Mouse (Mus musculus): ENCODE data around the gene Wdr37. TPM values are rescaled to one million over a fixed set of nuclear protein-coding genes. Genes with fewer than 3 reads are reported as not detected.

Gene Wdr37
- total and polyA plus RNA-seq, 2 experiments from 2014 or later: 38.3 to 60.7 TPM

DNA sequence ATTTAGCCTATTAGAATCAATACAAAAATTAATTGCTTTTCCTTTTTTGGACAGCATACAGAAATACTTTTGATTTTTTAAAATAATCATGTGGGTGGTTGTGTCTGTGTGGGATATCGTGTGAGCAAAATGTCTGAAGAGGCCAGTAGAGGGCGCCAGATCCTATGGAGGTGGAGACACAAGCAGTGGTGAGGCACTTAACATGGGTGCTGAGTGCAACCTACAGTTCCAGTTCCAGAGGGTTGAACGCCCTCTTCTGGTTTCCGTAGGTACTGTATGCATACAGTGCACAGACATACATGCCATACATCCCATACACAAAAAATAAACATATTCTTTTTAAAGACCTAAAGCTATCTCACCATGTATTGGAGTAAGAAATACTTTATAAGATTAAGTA, 91.3 kb downstream of the Wdr37 start:
- WGBS: 60% methylated on average over 4 of the region's 4 CpGs
- Histone ChIP-seq H3K27me3 (ENCODE audit: insufficient read depth, low read length) (no peaks in the 10 kb centered on the region), H3K9ac (replicated peaks; ENCODE audit: low read length) (no peak overlapping the region), H3K9me3 (ENCODE audit: low read length) (no peaks in the 10 kb centered on the region), H3K4me3 (ENCODE audit: low read length) (no peak overlapping the region), H3K4me2 (ENCODE audit: low read depth, low read length) (no peak overlapping the region), H3K36me3 (ENCODE audit: insufficient read depth, low read length) (no peaks in the 10 kb centered on the region), H3K4me1 (ENCODE audit: insufficient read depth, low read length) (no peaks in the 10 kb centered on the region), H3K27ac (no peak overlapping the region)
- peak; percentile 73 for TF ChIP-seq CTCF (IDR thresholded peaks at IDR 0.05; ENCODE audit: low read depth)
- DNase-seq (ENCODE audit: low spot score) (peak; percentile 72), ATAC-seq (peak; percentile 21; the same call in 1 of the 2 replicates)

DNA sequence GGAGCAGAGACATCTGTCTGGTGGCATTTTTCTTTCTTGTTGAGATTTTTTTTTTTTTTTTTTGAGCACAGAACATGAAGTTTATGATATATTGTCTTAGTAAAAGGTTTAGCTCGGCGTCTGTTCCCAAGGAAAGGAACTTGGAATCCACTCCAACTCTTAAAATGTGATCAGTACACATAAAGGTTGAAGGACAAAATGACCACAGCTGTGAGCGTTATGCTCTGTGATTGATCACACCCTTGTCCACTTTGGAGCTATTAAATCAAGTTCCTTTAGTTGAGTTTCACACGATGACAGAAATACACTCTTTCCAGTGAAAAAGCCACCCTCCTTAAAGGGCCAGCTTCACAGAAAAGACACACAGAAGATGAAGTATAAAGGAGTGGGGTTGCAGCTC, 101.1 kb downstream of the Wdr37 start:
- Histone ChIP-seq H3K4me3 (ENCODE audit: low read length) (no peak overlapping the region), H3K4me2 (ENCODE audit: low read depth, low read length) (no peak overlapping the region), H3K27ac (no peak overlapping the region), H3K9ac (replicated peaks; ENCODE audit: low read length) (no peak overlapping the region), H3K4me1 (ENCODE audit: insufficient read depth, low read length) (no peaks in the 10 kb centered on the region), H3K27me3 (ENCODE audit: insufficient read depth, low read length) (no peaks in the 10 kb centered on the region), H3K9me3 (ENCODE audit: low read length) (no peaks in the 10 kb centered on the region), H3K36me3 (ENCODE audit: insufficient read depth, low read length) (no peaks in the 10 kb centered on the region)
- no peak for ATAC-seq
- WGBS: 77% methylated on average over 4 of the region's 4 CpGs
- no peak for TF ChIP-seq CTCF (IDR thresholded peaks at IDR 0.05; ENCODE audit: low read depth)
- DNase-seq (ENCODE audit: low spot score): no peak

DNA sequence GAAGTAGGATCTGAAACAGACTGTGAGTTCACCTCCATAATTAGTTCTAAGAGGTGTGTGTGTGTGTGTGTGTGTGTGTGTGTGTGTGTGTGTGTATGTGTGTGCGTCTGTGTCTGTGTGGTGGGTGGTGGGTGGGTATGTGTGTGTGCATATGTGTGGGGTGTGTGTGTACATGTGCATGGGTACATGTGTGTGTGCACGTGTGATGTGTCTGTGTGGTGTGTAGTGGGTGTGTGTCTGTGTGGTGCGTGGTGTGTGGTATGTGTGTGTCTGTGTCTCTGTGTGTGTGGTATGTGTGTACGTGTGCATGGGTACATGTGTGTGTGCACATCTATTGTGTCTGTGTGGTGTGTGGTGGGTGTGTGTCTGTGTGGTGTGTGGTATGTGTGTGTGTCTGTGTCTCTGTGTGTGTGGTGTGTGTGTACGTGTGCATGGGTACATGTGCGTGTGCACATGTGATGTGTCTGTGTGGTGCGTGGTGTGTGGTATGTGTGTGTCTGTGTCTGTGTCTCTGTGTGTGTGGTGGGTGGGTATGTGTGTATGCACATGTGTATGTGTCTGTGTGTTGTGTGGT, 102.0 kb downstream of the Wdr37 start:
- TF ChIP-seq CTCF (IDR thresholded peaks at IDR 0.05; ENCODE audit: low read depth): no peak
- WGBS: 99% methylated on average over 7 of the region's 7 CpGs
- DNase-seq (ENCODE audit: low spot score) (no peak), ATAC-seq (0 out of 2 replicates have a peak, but pooled peaks have one; percentile 40)
- Histone ChIP-seq H3K9ac (replicated peaks; ENCODE audit: low read length) (no peak overlapping the region), H3K9me3 (ENCODE audit: low read length) (no peaks in the 10 kb centered on the region), H3K4me2 (ENCODE audit: low read depth, low read length) (no peak overlapping the region), H3K27ac (no peak overlapping the region), H3K4me3 (ENCODE audit: low read length) (no peak overlapping the region), H3K4me1 (ENCODE audit: insufficient read depth, low read length) (no peaks in the 10 kb centered on the region), H3K36me3 (ENCODE audit: insufficient read depth, low read length) (no peaks in the 10 kb centered on the region), H3K27me3 (ENCODE audit: insufficient read depth, low read length) (no peaks in the 10 kb centered on the region)

DNA sequence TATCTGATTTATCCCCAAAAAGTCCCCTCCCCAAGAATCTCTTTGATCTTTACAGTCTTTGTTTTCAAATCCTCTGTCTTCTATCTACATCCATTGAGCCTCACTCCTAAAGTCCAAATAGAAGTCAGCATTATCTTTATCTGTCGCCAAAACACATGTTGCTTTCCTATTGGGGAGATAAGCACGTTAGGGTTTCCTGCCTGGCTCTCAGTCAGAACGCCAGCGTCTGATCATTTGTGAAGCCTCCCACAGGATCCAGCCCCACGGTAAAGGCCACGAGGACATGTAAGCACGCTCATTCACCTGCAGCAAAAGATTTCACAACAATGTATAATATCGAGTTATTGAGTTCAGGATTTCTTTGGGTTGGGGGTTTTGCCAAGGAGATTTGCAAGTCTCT, 110.8 kb downstream of the Wdr37 start:
- no peaks in the 10 kb centered on the region for H3K4me1 ChIP-seq (ENCODE audit: insufficient read depth, low read length)
- no peak for ATAC-seq
- H3K36me3 ChIP-seq (ENCODE audit: insufficient read depth, low read length): no peaks in the 10 kb centered on the region
- WGBS: 72% methylated on average over 8 of the region's 8 CpGs
- TF ChIP-seq CTCF (IDR thresholded peaks at IDR 0.05; ENCODE audit: low read depth): no peak
- no peaks in the 10 kb centered on the region for H3K27me3 ChIP-seq (ENCODE audit: insufficient read depth, low read length)
- no peaks in the 10 kb centered on the region for H3K9me3 ChIP-seq (ENCODE audit: low read length)
- no peak overlapping the region for H3K27ac ChIP-seq
- DNase-seq (ENCODE audit: low spot score): no peak
- no peak overlapping the region for H3K4me2 ChIP-seq (ENCODE audit: low read depth, low read length)
- no peak overlapping the region for H3K4me3 ChIP-seq (ENCODE audit: low read length)
- H3K9ac ChIP-seq (replicated peaks; ENCODE audit: low read length): no peak overlapping the region

Small RNA genes lying within 50 kb of the gene (microRNA-seq; reads per million reads assigned to microRNA genes)
- 0 reads per million in 2 experiments for gene Gm22750

Other genes starting within 250 kb of the Wdr37 start
- gene Idi1, start 13.6 kb upstream of the Wdr37 start, total RNA-seq (2014; rRNA removed): 40.5 and 49.8 TPM in 2 replicates
- gene Idi1, start 13.6 kb upstream of the Wdr37 start, polyA plus RNA-seq (2015; fragmentation: Nextera tagmentation; extraction: Ambion mirVana): 65.3 and 71.0 TPM in 2 replicates
- not detected in 2 replicates for gene Gm9745, start 76.3 kb upstream of the Wdr37 start, total RNA-seq (2014; rRNA removed)
- not detected in 2 replicates for gene Gm9745, start 76.3 kb upstream of the Wdr37 start, polyA plus RNA-seq (2015; fragmentation: Nextera tagmentation; extraction: Ambion mirVana)
- gene Idi2, start 81.0 kb upstream of the Wdr37 start, total RNA-seq (2014; rRNA removed): not detected in 2 replicates
- not detected in 2 replicates for gene Idi2, start 81.0 kb upstream of the Wdr37 start, polyA plus RNA-seq (2015; fragmentation: Nextera tagmentation; extraction: Ambion mirVana)
- gene Gtpbp4, start 124.2 kb upstream of the Wdr37 start, total RNA-seq (2014; rRNA removed): 11.9 and 19.6 TPM in 2 replicates
- 53.0 and 57.8 TPM in 2 replicates for gene Gtpbp4, start 124.2 kb upstream of the Wdr37 start, polyA plus RNA-seq (2015; fragmentation: Nextera tagmentation; extraction: Ambion mirVana)
- 57.8 and 64.1 TPM in 2 replicates for gene Larp4b, start 222.0 kb upstream of the Wdr37 start, total RNA-seq (2014; rRNA removed)
- 32.2 and 32.6 TPM in 2 replicates for gene Larp4b, start 222.0 kb upstream of the Wdr37 start, polyA plus RNA-seq (2015; fragmentation: Nextera tagmentation; extraction: Ambion mirVana)